Mouse (Mus musculus): Measurements from ENCODE around the gene Rbsn.

Rbsn gene

GRCm38 (mm10) chr6:92176450-92176849 is 38.3 kb downstream of the Rbsn start:
- DNase-seq (ENCODE audit: low spot score), result no peak

DNA sequence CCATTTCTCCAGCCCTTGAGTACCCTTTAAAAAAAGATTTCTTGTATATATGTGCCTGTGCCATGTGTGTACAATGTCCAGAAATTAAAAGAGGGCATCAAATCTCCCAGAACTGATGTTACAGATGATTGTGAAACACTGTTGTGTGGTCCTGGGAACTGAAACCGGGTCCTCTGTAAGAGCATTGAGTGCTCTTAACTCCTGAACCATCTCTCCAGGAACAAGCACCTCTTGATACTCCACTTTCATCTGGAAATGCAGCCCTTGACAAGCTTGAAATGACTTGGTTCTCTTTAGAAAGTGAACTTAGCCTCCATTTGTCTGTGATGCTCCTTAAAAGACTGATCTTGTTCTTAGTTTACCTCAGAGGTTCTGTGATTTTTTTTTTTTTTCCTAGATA is 52.0 kb downstream of the Rbsn start:
- DNase-seq (ENCODE audit: low spot score), result no peak

GRCm38 (mm10) chr6:92158801-92159200 is 55.9 kb downstream of the Rbsn start:
- no peak for DNase-seq (ENCODE audit: low spot score)

DNA sequence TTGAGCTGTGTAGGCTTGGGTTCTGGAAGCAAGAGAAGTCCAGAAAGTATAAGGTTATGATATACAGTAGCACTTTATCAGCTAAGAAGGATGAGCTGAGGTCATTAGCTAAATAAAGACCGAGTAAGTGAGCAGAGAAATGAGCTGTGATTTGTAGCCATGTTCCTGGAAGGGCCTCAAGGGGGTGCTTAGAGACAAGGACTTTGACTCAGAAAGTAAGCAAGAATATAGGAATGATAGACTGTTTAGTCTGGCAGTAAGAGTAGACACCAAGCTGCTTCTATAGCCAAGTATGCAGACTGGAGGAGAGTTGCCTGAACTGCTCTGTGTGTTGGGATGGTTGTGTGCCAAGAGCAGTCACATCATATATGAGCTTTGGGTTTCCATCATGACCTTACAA is 61.0 kb downstream of the Rbsn start:
- no peak for DNase-seq (ENCODE audit: low spot score)

- no peak for DNase-seq (ENCODE audit: low spot score)
These were observed 68.8 kb downstream of the Rbsn start for GRCm38 (mm10) chr6:92145881-92146280.
